Mouse (Mus musculus) intestine, embryonic 14.5 days (tissue): ENCODE measurements at regions not wholly inside any gene's neighbourhood (a gene's known extent, or its start where the extent isn't known, plus 50 kb on each side); places are given as distances from the start of the nearest gene placed in this dataset.

ENCODE experiments used
- ATAC-seq: fragments of 200-750 bp; cut with Nextera tagmentation; replicated peaks from 2 replicates; pipeline ENCODE4 v1.8.0; 2017; ENCODE audit warnings: low read depth, moderate number of reproducible peaks, moderate TSS enrichment, moderate library complexity; ENCODE audit not compliant: low FRiP score, low TSS enrichment
- DNase-seq: peaks from one replicate; pipeline ENCODE4 v3.0.0-alpha.2; 2018; ENCODE audit warnings: low spot score
- H3K27ac ChIP-seq: fragments of 300-500 bp; sonication (generic); 2 replicates; pipeline ENCODE4 v1.5.1; 2014; ENCODE audit warnings: low read depth, mild to moderate bottlenecking, control low read depth
- H3K27me3 ChIP-seq: fragments of 300-500 bp; sonication (generic); replicated peaks from 2 replicates; pipeline ENCODE4 v1.6.1; 2014; ENCODE audit warnings: low read length, control low read depth; ENCODE audit not compliant: control insufficient read depth, insufficient read depth
- H3K36me3 ChIP-seq: fragments of 300-500 bp; sonication (generic); 2 replicates; pipeline ENCODE4 v1.6.1; 2014; ENCODE audit warnings: low read length, control low read depth; ENCODE audit not compliant: control insufficient read depth, insufficient read depth
- H3K4me1 ChIP-seq: fragments of 300-500 bp; sonication (generic); replicated peaks from 2 replicates; pipeline ENCODE4 v1.6.1; 2014; ENCODE audit warnings: low read length, control low read depth, mixed read lengths; ENCODE audit not compliant: control insufficient read depth, insufficient read depth
- H3K4me2 ChIP-seq: fragments of 300-500 bp; sonication (generic); 2 replicates; pipeline ENCODE4 v1.6.1; 2014; ENCODE audit warnings: low read length
- H3K4me3 ChIP-seq: fragments of 300-500 bp; sonication (generic); 2 replicates; pipeline ENCODE4 v1.5.1; 2014; ENCODE audit warnings: low read depth, low read length, control low read depth, mixed read lengths
- H3K9ac ChIP-seq: fragments of 300-500 bp; sonication (generic); 2 replicates; pipeline ENCODE4 v1.6.1; 2014; ENCODE audit warnings: mild to moderate bottlenecking, low read length
- H3K9me3 ChIP-seq: fragments of 300-500 bp; sonication (generic); 2 replicates; pipeline ENCODE4 v1.6.1; 2016; ENCODE audit warnings: low read length, control low read depth; ENCODE audit not compliant: control insufficient read depth
- WGBS: fragments of 180-500 bp; shearing (Covaris S2); extraction: QIAGEN DNeasy Blood & Tissue Kit; methylation state at CpG from one replicate; pipeline ENCODE4 v1.1.7; 2014; 5-methylcytosine and 5-hydroxymethylcytosine counted together

DNA sequence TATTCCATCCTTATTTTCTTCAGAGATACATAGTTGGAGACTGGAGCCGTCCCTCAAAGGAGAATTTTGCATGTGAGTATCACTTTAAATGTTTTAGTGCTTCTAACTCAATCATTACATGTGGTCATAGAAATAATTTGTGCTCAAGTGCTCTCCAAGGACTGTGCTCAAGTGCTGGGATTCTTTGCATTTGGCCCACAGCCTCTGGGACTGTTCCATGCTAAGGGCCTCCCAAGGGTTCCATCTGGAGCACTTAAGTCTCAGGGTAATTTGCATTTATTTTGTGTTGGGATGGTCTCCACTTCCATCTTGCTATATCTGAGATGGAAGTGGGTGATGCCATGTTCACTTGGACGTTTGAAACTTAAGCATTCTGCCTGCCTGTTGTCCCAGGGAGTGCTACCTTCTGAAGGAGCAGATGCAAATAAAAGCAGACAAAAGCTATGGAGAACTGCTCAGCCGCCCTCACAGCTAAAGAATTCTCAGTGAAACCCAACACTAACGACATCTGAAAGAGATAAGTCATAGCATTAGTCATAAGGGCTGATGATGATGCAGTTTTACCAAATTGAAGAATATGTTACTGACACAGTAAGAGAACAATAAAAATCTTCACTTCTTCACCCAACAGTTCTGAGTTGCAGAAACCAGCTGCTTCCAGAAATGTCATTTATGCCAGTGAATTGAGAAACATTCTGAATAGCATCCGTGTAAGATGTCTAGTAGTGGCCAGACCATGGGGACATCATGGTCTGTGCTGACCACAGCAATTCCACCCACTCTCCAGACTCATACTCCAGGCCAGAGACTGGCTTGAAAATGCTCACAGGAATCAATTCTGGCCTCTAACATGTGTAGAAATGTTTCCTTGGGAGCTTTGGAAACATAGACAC, 237.4 kb upstream of the Tbx18 start:
- H3K9ac ChIP-seq, result no peak overlapping the region
- H3K9me3 ChIP-seq, result no peaks in the 10 kb centered on the region
- ATAC-seq, result no peak

DNA sequence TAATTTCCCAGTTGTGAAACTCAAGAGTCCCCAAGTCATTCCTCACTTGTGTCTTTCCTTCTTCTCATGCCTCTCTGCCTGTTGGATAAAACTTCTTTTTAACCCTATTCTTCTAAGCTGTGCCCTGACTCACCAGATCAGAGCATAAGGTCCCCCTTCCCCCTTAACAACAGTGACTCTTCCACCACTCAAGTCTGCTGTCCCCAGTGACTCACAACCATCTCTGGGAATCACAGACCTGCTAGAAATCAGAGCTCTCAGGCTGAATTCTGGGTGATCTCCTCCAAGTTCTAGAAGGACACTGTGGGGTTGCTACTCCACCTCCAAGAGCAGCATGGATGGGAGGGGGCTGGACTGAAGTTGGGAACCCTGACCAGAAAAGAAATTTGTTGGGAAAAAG, 239.5 kb upstream of the Tbx18 start:
- H3K36me3 ChIP-seq, result no peaks in the 10 kb centered on the region
- ATAC-seq (no peak), DNase-seq (no peak)
- H3K4me2 ChIP-seq, result no peak overlapping the region
- no peak overlapping the region for H3K4me3 ChIP-seq
- H3K9ac ChIP-seq, result no peak overlapping the region
- H3K9me3 ChIP-seq, result no peaks in the 10 kb centered on the region
- no peak overlapping the region for H3K27ac ChIP-seq
- no peaks in the 10 kb centered on the region for H3K4me1 ChIP-seq
- no peaks in the 10 kb centered on the region for H3K27me3 ChIP-seq

More for the DNA sequence above, 237.4 kb upstream of the Tbx18 start:
- no peak overlapping the region for H3K27ac ChIP-seq
- H3K4me3 ChIP-seq, result no peak overlapping the region
- no peaks in the 10 kb centered on the region for H3K36me3 ChIP-seq
- 66% methylated on average over 5 of the region's 5 CpGs for WGBS
- no peak overlapping the region for H3K4me2 ChIP-seq
- no peaks in the 10 kb centered on the region for H3K4me1 ChIP-seq
- no peak for DNase-seq
- no peaks in the 10 kb centered on the region for H3K27me3 ChIP-seq

DNA sequence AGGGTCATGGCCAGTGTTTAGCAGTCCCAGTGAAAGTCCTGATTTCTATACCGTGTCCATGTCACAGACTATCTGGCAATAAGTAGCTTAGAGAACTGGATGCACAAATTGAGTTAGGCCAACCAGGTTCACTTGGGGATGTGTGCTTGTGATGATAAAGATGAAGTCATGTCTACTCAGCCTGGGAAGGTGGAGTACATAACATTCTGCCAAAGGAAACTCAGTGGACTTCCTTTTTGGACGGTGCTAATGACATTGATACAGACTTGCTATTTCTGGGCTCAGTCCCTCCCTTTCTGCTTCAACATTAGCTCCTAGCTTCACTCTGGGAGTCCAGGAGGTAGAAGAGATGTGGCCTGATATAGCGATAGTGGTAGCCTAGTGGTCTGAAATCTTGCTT, 240.7 kb upstream of the Tbx18 start:
- H3K4me3 ChIP-seq, result no peak overlapping the region
- WGBS, result 95% methylated on average over 3 of the region's 3 CpGs
- H3K9ac ChIP-seq, result no peak overlapping the region
- ATAC-seq (no peak), DNase-seq (no peak)
- H3K9me3 ChIP-seq, result no peaks in the 10 kb centered on the region
- no peak overlapping the region for H3K4me2 ChIP-seq
- no peaks in the 10 kb centered on the region for H3K36me3 ChIP-seq
- no peaks in the 10 kb centered on the region for H3K4me1 ChIP-seq
- no peaks in the 10 kb centered on the region for H3K27me3 ChIP-seq
- no peak overlapping the region for H3K27ac ChIP-seq

DNA sequence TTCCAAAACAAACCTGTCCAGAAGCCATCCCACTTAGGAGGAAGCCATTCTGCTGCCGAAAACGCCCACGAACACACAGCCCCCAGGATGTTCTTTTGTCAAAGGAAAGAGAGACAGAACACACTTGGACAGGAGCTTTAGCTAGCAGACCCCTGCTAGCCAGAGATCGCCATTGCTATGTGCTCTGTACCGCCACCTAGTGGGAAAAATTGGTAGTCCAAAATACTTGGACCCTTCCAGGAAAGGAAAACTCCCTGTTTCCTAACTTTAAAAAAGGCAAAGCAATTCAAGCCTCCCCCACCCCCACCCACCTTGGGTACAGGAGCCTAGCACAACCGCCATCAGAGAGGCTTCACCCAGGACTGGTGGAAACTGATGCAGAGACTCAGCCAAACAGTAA, 242.5 kb upstream of the Tbx18 start:
- 49% methylated on average over 6 of the region's 6 CpGs for WGBS
- ATAC-seq (no peak), DNase-seq (no peak)
- Histone ChIP-seq H3K4me3 (no peak overlapping the region), H3K9ac (no peak overlapping the region), H3K4me1 (no peaks in the 10 kb centered on the region), H3K36me3 (no peaks in the 10 kb centered on the region), H3K9me3 (no peaks in the 10 kb centered on the region), H3K27me3 (no peaks in the 10 kb centered on the region), H3K4me2 (no peak overlapping the region), H3K27ac (no peak overlapping the region)

DNA sequence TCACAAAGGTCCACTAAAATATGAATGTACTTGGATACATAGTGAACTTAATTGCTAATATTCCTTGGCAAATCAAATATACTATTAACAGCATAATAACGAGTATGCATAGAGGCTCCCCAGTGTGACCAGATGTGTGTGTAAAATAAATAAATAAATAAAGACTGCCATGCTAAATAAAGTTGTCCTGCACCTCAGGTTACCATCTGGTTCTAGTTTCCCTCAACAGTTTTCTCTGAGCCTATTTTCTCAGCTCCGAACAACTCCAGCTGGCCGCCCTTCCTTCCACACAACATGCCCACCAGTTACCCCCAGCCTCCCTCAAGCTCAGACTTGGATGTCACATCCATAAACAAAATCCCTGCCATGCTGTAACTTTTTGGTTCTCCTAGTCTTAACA, 253.8 kb upstream of the Tbx18 start:
- WGBS, result 79% methylated on average over 3 of the region's 3 CpGs
- no peak overlapping the region for H3K27ac ChIP-seq
- DNase-seq, result no peak
- H3K4me3 ChIP-seq, result no peak overlapping the region
- no peak overlapping the region for H3K4me2 ChIP-seq
- no peaks in the 10 kb centered on the region for H3K9me3 ChIP-seq
- ATAC-seq, result no peak
- no peaks in the 10 kb centered on the region for H3K27me3 ChIP-seq
- H3K36me3 ChIP-seq, result no peaks in the 10 kb centered on the region
- H3K9ac ChIP-seq, result no peak overlapping the region
- H3K4me1 ChIP-seq, result no peaks in the 10 kb centered on the region

DNA sequence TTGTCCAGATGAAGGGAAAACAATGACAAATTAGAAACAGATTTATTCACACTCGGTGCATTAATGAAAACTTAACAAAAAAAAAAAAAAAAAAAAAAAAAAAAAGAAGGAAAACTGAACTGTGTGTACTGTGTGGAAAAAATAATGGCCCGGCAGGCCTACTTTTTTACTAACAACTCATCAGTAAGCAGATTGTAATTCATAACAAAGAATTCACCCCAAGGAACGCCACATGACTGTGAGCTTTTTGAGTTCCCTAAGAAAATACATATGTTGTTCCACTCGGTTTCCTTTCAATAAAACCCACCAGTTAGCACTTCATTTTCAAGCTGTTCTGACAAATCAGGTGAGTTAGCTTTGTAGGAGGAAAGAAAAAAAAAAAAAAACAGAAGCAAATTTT, 254.4 kb upstream of the Tbx18 start:
- ATAC-seq (no peak), DNase-seq (no peak)
- H3K9me3 ChIP-seq, result no peaks in the 10 kb centered on the region
- H3K36me3 ChIP-seq, result no peaks in the 10 kb centered on the region
- no peaks in the 10 kb centered on the region for H3K27me3 ChIP-seq
- H3K4me2 ChIP-seq, result no peak overlapping the region
- WGBS, result 66% methylated on average over 4 of the region's 4 CpGs
- no peak overlapping the region for H3K4me3 ChIP-seq
- no peak overlapping the region for H3K27ac ChIP-seq
- H3K4me1 ChIP-seq, result no peaks in the 10 kb centered on the region
- no peak overlapping the region for H3K9ac ChIP-seq

DNA sequence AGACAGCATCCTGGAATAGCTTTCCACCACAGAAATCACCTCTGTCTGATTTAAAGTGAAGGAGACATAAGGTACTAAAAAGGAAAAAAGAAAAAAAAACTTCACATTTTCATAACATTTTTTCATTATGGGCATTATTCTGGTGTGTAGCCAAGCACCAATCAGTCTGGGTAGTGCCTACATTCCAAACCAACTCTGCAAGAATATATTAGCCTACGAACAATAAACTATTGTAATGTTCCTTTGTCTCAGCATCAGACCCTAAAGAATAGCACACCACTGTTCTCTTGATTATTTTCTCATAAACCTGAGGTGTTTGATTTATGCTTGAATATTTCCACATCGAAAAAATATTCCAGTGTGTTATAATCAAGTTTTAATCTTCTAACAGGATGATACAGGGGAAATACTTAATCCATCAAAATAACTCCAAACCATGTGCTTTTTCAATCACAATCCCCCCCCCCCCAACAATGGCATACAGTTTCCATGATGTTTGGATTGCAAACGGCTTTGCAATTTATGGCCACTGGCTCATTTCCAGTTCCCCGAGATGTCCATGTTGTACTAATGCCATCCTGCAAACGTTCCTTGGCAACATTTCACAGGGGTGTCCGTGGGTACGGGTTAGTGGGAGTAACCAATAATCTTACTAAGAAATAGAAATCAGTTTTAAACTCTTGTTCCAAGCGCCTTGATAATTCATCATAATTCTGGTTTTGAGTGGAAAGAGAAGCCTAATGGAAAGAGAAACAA, 275.1 kb upstream of the Tbx18 start:
- no peaks in the 10 kb centered on the region for H3K36me3 ChIP-seq
- no peak overlapping the region for H3K27ac ChIP-seq
- WGBS, result 79% methylated on average over 8 of the region's 8 CpGs
- H3K9me3 ChIP-seq, result no peaks in the 10 kb centered on the region
- no peak overlapping the region for H3K4me2 ChIP-seq
- H3K4me3 ChIP-seq, result no peak overlapping the region
- no peak for DNase-seq
- no peak for ATAC-seq
- no peaks in the 10 kb centered on the region for H3K27me3 ChIP-seq
- H3K4me1 ChIP-seq, result no peaks in the 10 kb centered on the region
- no peak overlapping the region for H3K9ac ChIP-seq

DNA sequence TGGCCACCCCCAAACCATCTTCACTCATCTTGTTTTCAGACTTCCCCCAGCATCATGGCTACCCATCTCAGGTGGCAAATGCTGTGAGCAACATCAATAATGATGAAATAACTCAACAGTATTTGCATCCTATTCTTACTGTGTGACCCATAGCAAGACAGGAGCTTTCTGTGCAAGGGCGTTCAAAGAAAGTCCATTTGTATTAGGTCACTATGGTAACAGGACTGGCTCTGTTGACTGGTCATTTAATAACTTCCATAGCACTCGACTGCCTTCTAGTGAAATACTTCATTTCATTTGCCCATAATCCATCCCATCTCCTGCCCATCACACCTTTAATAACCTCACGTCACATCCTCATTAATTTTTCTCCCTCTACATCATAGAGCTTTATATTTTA, 292.7 kb upstream of the Tbx18 start:
- no peak for ATAC-seq
- Histone ChIP-seq H3K4me1 (no peaks in the 10 kb centered on the region), H3K9ac (no peak overlapping the region), H3K4me3 (no peak overlapping the region), H3K27ac (no peak overlapping the region), H3K9me3 (no peaks in the 10 kb centered on the region), H3K4me2 (no peak overlapping the region), H3K36me3 (no peaks in the 10 kb centered on the region), H3K27me3 (no peaks in the 10 kb centered on the region)
- DNase-seq, result no peak
- 66% methylated on average over 3 of the region's 3 CpGs for WGBS

DNA sequence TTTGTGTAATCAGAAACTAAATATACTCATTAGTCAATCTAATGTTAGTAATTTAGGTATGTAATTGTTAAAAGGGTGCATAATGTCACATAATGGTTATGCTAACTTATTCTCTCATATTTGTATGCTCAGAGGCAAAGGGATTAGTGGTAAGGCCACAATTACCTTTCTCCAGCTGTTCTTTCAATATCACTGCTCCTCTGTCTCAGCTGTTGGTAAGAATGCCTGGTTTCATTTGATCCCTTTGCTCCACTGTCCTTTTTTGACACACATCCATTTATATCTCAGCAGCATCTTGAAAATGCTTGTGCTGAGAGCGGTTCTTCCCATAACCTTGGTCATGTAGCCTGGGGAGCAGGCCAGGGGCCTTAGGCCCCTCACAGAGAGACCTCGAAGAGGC, 294.9 kb upstream of the Tbx18 start:
- Histone ChIP-seq H3K4me2 (no peak overlapping the region), H3K27me3 (no peaks in the 10 kb centered on the region), H3K4me3 (no peak overlapping the region), H3K36me3 (no peaks in the 10 kb centered on the region), H3K4me1 (no peaks in the 10 kb centered on the region), H3K27ac (no peak overlapping the region), H3K9me3 (no peaks in the 10 kb centered on the region), H3K9ac (no peak overlapping the region)
- ATAC-seq, result no peak
- DNase-seq, result no peak
- 73% methylated on average over 2 of the region's 2 CpGs for WGBS
